Mouse (Mus musculus): ENCODE data around the gene Gm11037.

Gm11037 gene

DNA sequence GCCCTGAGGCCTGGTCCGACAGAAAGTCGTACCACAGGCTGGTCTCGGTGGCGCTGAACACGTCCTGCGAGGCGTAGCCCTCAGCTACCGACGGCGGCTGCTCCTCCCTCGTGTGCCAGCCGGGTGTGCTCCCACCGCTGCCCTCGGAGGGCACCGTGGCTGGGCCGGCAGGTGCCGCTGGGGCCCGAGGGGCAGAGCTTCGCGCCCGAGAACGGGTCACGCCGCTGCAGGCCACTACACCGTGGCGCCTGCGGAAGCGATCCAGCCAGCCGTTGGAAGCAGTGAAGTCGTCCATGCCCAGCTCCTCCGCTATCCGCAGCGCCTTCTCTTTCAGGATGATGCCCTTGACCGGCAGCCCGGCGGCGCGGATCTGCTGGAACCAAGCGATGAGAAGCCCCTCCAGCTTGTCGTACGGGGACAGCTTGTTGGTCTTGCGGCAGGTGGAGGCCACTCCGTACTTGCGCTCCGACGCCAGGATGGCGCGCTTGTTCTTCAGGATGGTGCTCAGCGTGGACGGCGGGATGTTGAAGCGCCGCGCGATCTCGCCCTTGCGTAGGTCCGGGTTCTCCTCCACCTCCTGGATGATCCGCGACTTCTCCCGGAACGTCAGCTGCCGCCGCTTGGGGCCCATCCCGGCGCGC, 46.1 kb downstream of the Gm11037 start:
- DNase-seq (ENCODE audit: low read depth, low spot score), result peak; percentile 64

DNA sequence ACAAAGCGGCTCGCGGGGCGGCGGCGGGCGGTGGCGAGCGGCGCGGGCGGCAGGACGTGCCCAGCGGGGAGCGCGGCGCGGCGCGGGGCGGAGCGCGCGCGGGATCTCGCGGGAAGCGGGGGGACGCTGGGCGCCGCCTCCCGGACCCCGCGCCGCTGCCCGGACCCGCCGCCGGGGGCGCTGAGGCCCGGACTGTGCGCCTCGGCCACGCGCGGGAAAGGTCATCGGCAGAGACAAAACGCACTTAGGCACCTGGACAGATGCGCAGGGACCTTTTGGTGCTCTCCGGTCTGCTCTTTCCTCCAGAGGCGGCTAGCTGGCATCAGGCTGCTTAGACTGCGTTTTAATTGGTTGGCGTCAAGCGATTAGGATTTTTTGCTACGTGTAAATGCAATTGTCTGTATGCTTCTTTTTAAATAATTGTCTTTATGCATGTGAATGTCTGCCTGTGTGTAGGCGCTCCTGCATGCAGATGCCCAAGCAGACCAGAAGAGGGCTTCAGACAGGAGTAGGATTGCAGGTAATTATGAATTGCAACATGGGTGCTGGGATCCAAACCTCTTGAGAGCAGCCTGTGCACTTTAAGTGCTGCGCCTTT, 46.8 kb downstream of the Gm11037 start, which contains the start of gene Cenpb:
TSS of gene Cenpb (minus strand) at position 78 of the 598 bp plus-strand sequence.
- DNase-seq (ENCODE audit: low read depth, low spot score), result peak; percentile 78
